Mouse (Mus musculus): ENCODE results near the gene Pxn.

Pxn gene

GRCm38 (mm10) chr5:115506454-115507201 lies at the start of gene Pxn:
TSS of gene Pxn (plus strand) at chr5:115506676.
- peak; percentile 90 for DNase-seq (ENCODE audit: low spot score)

- DNase-seq (ENCODE audit: low spot score) = no peak
Observed at GRCm38 (mm10) chr5:115458918-115459317, 47.6 kb upstream of the Pxn start.

GRCm38 (mm10) chr5:115464408-115465115 lies 41.9 kb upstream of the Pxn start:
- no peak for DNase-seq (ENCODE audit: low spot score)

- DNase-seq (ENCODE audit: low spot score) = no peak
Observed at GRCm38 (mm10) chr5:115465642-115466420, 40.6 kb upstream of the Pxn start, which contains the start of gene Pla2g1b. TSS of gene Pla2g1b (plus strand) at chr5:115466262.

GRCm38 (mm10) chr5:115469791-115470190 lies 36.7 kb upstream of the Pxn start:
- DNase-seq (ENCODE audit: low spot score) = no peak

GRCm38 (mm10) chr5:115470766-115471531 lies 35.5 kb upstream of the Pxn start:
- DNase-seq (ENCODE audit: low spot score) = no peak

- no peak for DNase-seq (ENCODE audit: low spot score)
Observed at GRCm38 (mm10) chr5:115473191-115473590, 33.3 kb upstream of the Pxn start.

GRCm38 (mm10) chr5:115474174-115474828 lies 32.2 kb upstream of the Pxn start:
- no peak for DNase-seq (ENCODE audit: low spot score)

GRCm38 (mm10) chr5:115475337-115476106 lies 31.0 kb upstream of the Pxn start:
- DNase-seq (ENCODE audit: low spot score) = no peak

GRCm38 (mm10) chr5:115476107-115476727 lies 30.3 kb upstream of the Pxn start:
- no peak for DNase-seq (ENCODE audit: low spot score)

- no peak for DNase-seq (ENCODE audit: low spot score)
Observed at GRCm38 (mm10) chr5:115479561-115479960, 26.9 kb upstream of the Pxn start.

GRCm38 (mm10) chr5:115480101-115480500 lies 26.4 kb upstream of the Pxn start:
- DNase-seq (ENCODE audit: low spot score) = no peak

- peak; percentile 16 for DNase-seq (ENCODE audit: low spot score)
Observed at GRCm38 (mm10) chr5:115482390-115483265, 23.8 kb upstream of the Pxn start.

GRCm38 (mm10) chr5:115483385-115483784 lies 23.1 kb upstream of the Pxn start:
- DNase-seq (ENCODE audit: low spot score) = no peak

GRCm38 (mm10) chr5:115483947-115484920 lies 22.2 kb upstream of the Pxn start, which contains the start of gene Sirt4:
TSS of gene Sirt4 (minus strand) at chr5:115484725.
- peak; percentile 90 for DNase-seq (ENCODE audit: low spot score)

GRCm38 (mm10) chr5:115484996-115485395 lies 21.5 kb upstream of the Pxn start:
- DNase-seq (ENCODE audit: low spot score) = no peak

GRCm38 (mm10) chr5:115485489-115486205 lies 20.8 kb upstream of the Pxn start:
- no peak for DNase-seq (ENCODE audit: low spot score)
